Mouse (Mus musculus) testis, adult 2 months (tissue): Measurements from ENCODE around the gene Sh3bp4.

Experiments
- CTCF ChIP-seq: fragments of 200-500 bp; IDR thresholded peaks from 2 replicates; pipeline ENCODE4 v1.5.1; 2012; ENCODE audit warnings: low read depth, mild to moderate bottlenecking, inconsistent platforms, low read length, moderate library complexity; ENCODE audit not compliant: control insufficient read depth, insufficient read depth, insufficient replicate concordance
- POLR2A ChIP-seq: fragments of 200-500 bp; IDR thresholded peaks from 2 replicates; pipeline ENCODE4 v1.6.1; 2012; ENCODE audit warnings: low read depth, mild to moderate bottlenecking, inconsistent platforms, low read length, moderate library complexity; ENCODE audit not compliant: control insufficient read depth

DNA sequence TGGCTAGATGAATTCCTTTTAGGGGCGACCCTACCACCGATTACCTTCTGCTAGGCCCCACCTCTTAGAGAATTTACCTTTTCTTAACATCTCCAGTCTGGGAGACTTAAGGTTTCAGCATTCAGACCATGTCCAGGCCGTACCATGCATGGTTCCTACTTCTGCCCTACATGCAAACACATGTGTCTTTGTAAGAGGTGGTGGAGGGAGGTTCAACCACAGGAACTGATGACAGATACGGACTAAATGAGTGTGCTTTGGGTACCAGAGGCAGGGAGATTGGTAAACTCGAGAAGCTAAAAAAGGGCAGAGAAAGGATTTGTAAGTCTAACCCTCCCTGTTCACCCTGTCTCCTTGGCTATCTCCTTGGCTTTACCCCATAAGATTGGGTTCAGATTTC lies 23.5 kb downstream of the Sh3bp4 start:
- no peak for TF ChIP-seq CTCF
- no peak for TF ChIP-seq POLR2A
